Mouse (Mus musculus): ENCODE data around the gene Micall1. TPM values are rescaled to one million over a fixed set of nuclear protein-coding genes. Genes with fewer than 3 reads are reported as not detected.

Micall1 gene
- polyA plus RNA-seq, 1 experiment from 2014 or later, result 9.5 TPM

GRCm38 (mm10) chr15:79074446-79074845 lies 34.3 kb upstream of the Micall1 start:
- Histone ChIP-seq H3K9ac (peak overlapping the region; percentile 82; the same call in 1 of the 2 replicates), H3K27ac (peak overlapping the region; percentile 85), H3K36me3 (replicated peaks) (peaks cover 31% of the 10 kb centered on the region), H3K9me3 (no peaks in the 10 kb centered on the region), H3K27me3 (peaks cover 4% of the 10 kb centered on the region; the same call in 1 of the 2 replicates), H3K4me2 (peak overlapping the region; percentile 90), H3K4me3 (replicated peaks) (peak overlapping the region; percentile 90), H3K4me1 (peaks cover 16% of the 10 kb centered on the region)
- WGBS, result 37% methylated on average over 10 of the region's 10 CpGs
- no peak for ATAC-seq (ENCODE audit: low FRiP score)

DNA sequence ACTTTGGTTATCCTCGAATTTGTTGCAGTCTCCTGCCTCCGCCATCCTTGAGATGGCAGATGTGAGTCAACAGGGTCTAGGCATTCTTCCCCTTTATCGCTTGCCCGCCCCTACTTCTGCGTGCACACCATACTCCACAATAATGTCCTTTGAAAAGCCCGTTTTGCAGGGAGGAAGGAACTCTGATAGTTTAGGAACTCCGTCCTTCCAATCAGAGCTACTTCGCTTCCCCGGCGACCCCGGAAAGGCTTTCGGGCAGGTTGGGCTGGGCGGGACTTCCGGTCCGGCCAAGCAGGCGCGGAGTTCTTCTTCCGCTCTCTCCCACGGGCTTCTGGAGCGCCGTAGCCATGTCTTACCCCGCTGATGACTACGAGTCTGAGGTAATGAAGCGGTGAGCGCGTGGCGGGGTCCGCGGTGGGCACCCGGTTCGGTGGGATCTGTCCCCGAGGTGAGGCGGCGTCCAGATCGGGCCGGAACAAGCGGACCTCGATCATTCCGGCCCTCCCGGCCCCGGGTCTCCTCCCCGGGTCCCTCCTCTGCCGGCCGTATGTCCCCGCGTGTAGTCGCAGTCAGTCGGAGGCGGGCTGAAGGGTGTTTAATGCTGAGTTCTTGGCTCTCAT lies 33.7 kb upstream of the Micall1 start, which contains the start of gene Eif3l:
TSS of gene Eif3l (plus strand) at position 267 of the 620 bp plus-strand sequence.
- H3K4me1 ChIP-seq, result peaks cover 16% of the 10 kb centered on the region
- peak; percentile 83 for ATAC-seq (ENCODE audit: low FRiP score)
- H3K4me3 ChIP-seq (replicated peaks), result peak within 1 kb of the TSS; percentile 90
- H3K9me3 ChIP-seq, result no peaks in the 10 kb centered on the region
- H3K27ac ChIP-seq, result peak within 1 kb of the TSS; percentile 85
- H3K27me3 ChIP-seq, result no peaks in the 10 kb centered on the region
- peak within 1 kb of the TSS; percentile 90 for H3K4me2 ChIP-seq
- H3K9ac ChIP-seq, result peak within 1 kb of the TSS; percentile 82
- whole genome bisulfite sequencing, result under 1% methylated on average over 49 of the region's 49 CpGs
- peaks cover 36% of the 10 kb centered on the region for H3K36me3 ChIP-seq (replicated peaks)

GRCm38 (mm10) chr15:79075658-79076365 lies 32.9 kb upstream of the Micall1 start:
- H3K27ac ChIP-seq, result no peak overlapping the region; the same call in 1 of the 2 replicates
- WGBS, result 41% methylated on average over 15 of the region's 15 CpGs

GRCm38 (mm10) chr15:79079567-79079966 lies 29.1 kb upstream of the Micall1 start:
- Histone ChIP-seq H3K27ac (no peak overlapping the region), H3K4me3 (replicated peaks) (no peak overlapping the region), H3K4me2 (no peak overlapping the region), H3K9me3 (no peaks in the 10 kb centered on the region), H3K27me3 (no peaks in the 10 kb centered on the region), H3K4me1 (peaks cover 13% of the 10 kb centered on the region), H3K36me3 (replicated peaks) (peaks cover 80% of the 10 kb centered on the region), H3K9ac (no peak overlapping the region)
- 99% methylated on average over 7 of the region's 7 CpGs for WGBS
- ATAC-seq (ENCODE audit: low FRiP score), result no peak

More at GRCm38 (mm10) chr15:79075658-79076365, 32.9 kb upstream of the Micall1 start:
- H3K36me3 ChIP-seq (replicated peaks), result peaks cover 42% of the 10 kb centered on the region
- peak overlapping the region; percentile 90 for H3K4me3 ChIP-seq (replicated peaks)
- peak overlapping the region; percentile 90 for H3K4me2 ChIP-seq
- no peaks in the 10 kb centered on the region for H3K27me3 ChIP-seq
- peak overlapping the region; percentile 82 for H3K9ac ChIP-seq
- peaks cover 16% of the 10 kb centered on the region for H3K4me1 ChIP-seq
- no peaks in the 10 kb centered on the region for H3K9me3 ChIP-seq
- ATAC-seq (ENCODE audit: low FRiP score), result no peak

- Histone ChIP-seq H3K27me3 (no peaks in the 10 kb centered on the region), H3K9ac (no peak overlapping the region), H3K27ac (no peak overlapping the region), H3K4me3 (replicated peaks) (no peak overlapping the region), H3K9me3 (no peaks in the 10 kb centered on the region), H3K36me3 (replicated peaks) (peaks cover 83% of the 10 kb centered on the region), H3K4me1 (no peaks in the 10 kb centered on the region), H3K4me2 (no peak overlapping the region)
- 95% methylated on average over 6 of the region's 6 CpGs for WGBS
- ATAC-seq (ENCODE audit: low FRiP score), result no peak
These were observed 16.4 kb upstream of the Micall1 start for GRCm38 (mm10) chr15:79092284-79092683.

DNA sequence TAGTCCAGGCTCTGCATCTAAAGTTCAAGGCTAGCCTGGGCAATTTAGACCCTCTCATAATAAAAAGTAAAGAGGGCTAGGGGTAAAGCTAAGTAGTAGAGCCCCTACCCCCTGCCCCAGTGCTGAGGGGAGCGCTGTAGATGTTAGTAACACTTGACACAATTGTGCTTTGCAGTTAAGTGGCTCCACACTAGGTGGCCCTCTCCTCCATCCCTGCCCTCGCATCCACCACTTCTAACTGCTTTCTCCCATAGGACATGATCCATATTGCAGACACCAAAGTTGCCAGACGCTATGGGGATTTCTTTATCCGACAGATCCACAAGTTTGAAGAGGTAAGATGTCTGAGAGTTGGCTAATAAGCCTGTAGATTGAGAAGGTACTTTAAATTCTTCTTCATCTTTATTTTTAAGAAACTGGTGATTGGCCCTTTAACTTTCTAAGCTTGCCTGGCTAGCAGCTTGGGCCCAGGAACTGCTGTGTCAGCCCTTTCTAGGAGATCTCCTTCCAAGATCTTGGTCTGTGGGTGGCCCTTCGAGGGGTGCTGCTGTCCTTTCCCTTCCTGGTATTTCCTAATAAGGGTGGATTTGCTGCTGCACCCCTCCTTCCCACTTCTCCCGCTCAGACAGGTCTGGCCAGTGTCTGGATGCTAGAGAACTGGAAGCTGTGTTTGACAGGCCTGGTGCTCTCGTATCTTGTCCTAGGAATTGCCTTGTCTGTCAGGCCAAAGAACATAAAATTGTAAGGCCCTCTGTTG lies 15.4 kb upstream of the Micall1 start:
- WGBS, result 82% methylated on average over 7 of the region's 7 CpGs

GRCm38 (mm10) chr15:79095483-79095882 lies 13.2 kb upstream of the Micall1 start:
- Histone ChIP-seq H3K36me3 (replicated peaks) (peaks cover 55% of the 10 kb centered on the region), H3K4me3 (replicated peaks) (no peak overlapping the region)

More for the DNA sequence above, 15.4 kb upstream of the Micall1 start:
- H3K9ac ChIP-seq, result no peak overlapping the region
- H3K27me3 ChIP-seq, result no peaks in the 10 kb centered on the region
- ATAC-seq (ENCODE audit: low FRiP score), result no peak
- H3K36me3 ChIP-seq (replicated peaks), result peaks cover 76% of the 10 kb centered on the region
- H3K27ac ChIP-seq, result no peak overlapping the region
- H3K4me2 ChIP-seq, result no peak overlapping the region
- no peak overlapping the region for H3K4me3 ChIP-seq (replicated peaks)
- no peaks in the 10 kb centered on the region for H3K4me1 ChIP-seq
- no peaks in the 10 kb centered on the region for H3K9me3 ChIP-seq

GRCm38 (mm10) chr15:79096556-79096955 lies 12.1 kb upstream of the Micall1 start:
- Histone ChIP-seq H3K4me3 (replicated peaks) (no peak overlapping the region), H3K27ac (no peak overlapping the region), H3K9ac (no peak overlapping the region), H3K36me3 (replicated peaks) (peaks cover 45% of the 10 kb centered on the region), H3K9me3 (no peaks in the 10 kb centered on the region), H3K4me2 (no peak overlapping the region), H3K4me1 (no peaks in the 10 kb centered on the region), H3K27me3 (no peaks in the 10 kb centered on the region; the same call in 1 of the 2 replicates)
- ATAC-seq (ENCODE audit: low FRiP score), result no peak
- 77% methylated on average over 3 of the region's 3 CpGs for WGBS

More at GRCm38 (mm10) chr15:79095483-79095882, 13.2 kb upstream of the Micall1 start:
- no peak overlapping the region for H3K9ac ChIP-seq
- H3K4me2 ChIP-seq, result no peak overlapping the region
- H3K9me3 ChIP-seq, result no peaks in the 10 kb centered on the region
- 87% methylated on average over 5 of the region's 5 CpGs for WGBS
- no peaks in the 10 kb centered on the region for H3K27me3 ChIP-seq
- no peaks in the 10 kb centered on the region for H3K4me1 ChIP-seq
- ATAC-seq (ENCODE audit: low FRiP score), result no peak
- no peak overlapping the region for H3K27ac ChIP-seq

DNA sequence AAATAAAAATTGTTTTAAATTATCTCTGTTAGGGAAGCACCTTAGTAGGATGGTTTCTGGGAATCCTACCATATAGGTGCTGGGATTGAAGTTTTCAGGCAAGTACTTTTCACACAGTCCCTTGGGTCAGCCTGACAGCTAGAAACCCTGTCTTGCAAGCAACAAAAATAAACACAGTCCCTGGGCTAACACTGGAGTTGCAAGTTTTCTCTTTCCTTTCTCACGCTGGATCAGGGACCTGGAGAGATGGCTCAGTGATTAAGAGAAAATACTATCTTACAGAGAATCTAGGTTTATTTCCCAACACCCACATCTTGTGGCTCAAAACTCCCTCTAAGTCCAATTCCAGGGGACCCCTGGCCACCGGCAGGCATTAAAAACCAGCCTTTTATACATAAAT lies 11.6 kb upstream of the Micall1 start:
- H3K4me3 ChIP-seq (replicated peaks), result no peak overlapping the region
- H3K9me3 ChIP-seq, result no peaks in the 10 kb centered on the region
- no peak overlapping the region for H3K9ac ChIP-seq
- no peak for ATAC-seq (ENCODE audit: low FRiP score)
- H3K36me3 ChIP-seq (replicated peaks), result peaks cover 39% of the 10 kb centered on the region
- no peak overlapping the region for H3K4me2 ChIP-seq
- no peak overlapping the region for H3K27ac ChIP-seq
- 44% methylated on average over 2 of the region's 2 CpGs for WGBS
- no peaks in the 10 kb centered on the region for H3K4me1 ChIP-seq
- no peaks in the 10 kb centered on the region; the same call in 1 of the 2 replicates for H3K27me3 ChIP-seq

GRCm38 (mm10) chr15:79097611-79098025 lies 11.1 kb upstream of the Micall1 start:
- Histone ChIP-seq H3K27ac (no peak overlapping the region), H3K36me3 (replicated peaks) (peaks cover 34% of the 10 kb centered on the region), H3K4me2 (no peak overlapping the region), H3K27me3 (no peaks in the 10 kb centered on the region; the same call in 1 of the 2 replicates), H3K4me3 (replicated peaks) (no peak overlapping the region), H3K4me1 (no peaks in the 10 kb centered on the region), H3K9me3 (no peaks in the 10 kb centered on the region), H3K9ac (no peak overlapping the region)
- no peak for ATAC-seq (ENCODE audit: low FRiP score)
- WGBS, result 76% methylated on average over 6 of the region's 6 CpGs

GRCm38 (mm10) chr15:79098220-79098619 lies 10.5 kb upstream of the Micall1 start:
- H3K4me2 ChIP-seq, result no peak overlapping the region
- H3K36me3 ChIP-seq (replicated peaks), result peaks cover 29% of the 10 kb centered on the region
- 0 out of 2 replicates have a peak overlapping the region, but pooled peaks have one; percentile 9 for H3K27ac ChIP-seq
- no peaks in the 10 kb centered on the region for H3K4me1 ChIP-seq
- H3K9me3 ChIP-seq, result no peaks in the 10 kb centered on the region
- WGBS, result 67% methylated on average over 5 of the region's 5 CpGs
- H3K27me3 ChIP-seq, result no peaks in the 10 kb centered on the region; the same call in 1 of the 2 replicates
- ATAC-seq (ENCODE audit: low FRiP score), result no peak
- H3K9ac ChIP-seq, result no peak overlapping the region
- no peak overlapping the region for H3K4me3 ChIP-seq (replicated peaks)

DNA sequence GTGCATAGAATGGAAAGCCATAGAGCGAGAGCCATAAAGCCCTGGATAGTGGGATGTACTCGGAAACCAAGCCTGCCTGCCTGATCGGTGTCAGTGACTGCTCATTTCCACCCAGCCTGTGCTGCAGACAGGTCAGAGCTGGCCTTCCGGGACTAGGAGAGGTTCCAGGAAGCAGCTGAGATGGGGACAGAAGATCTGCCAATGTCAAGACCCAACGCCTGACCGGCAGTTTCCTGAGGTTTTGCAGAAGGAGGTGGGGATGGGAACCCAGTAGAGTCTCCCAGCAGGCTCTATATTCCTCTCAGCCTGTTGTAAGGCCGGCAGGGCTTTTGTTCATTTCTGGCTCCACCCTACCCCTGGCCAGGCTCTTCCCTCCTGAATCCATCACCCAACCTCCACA lies 9.8 kb upstream of the Micall1 start:
- H3K9ac ChIP-seq, result no peak overlapping the region
- WGBS, result 55% methylated on average over 7 of the region's 7 CpGs
- no peak for ATAC-seq (ENCODE audit: low FRiP score)
- no peaks in the 10 kb centered on the region; the same call in 1 of the 2 replicates for H3K27me3 ChIP-seq
- no peak overlapping the region for H3K4me2 ChIP-seq
- peaks cover 23% of the 10 kb centered on the region for H3K36me3 ChIP-seq (replicated peaks)
- no peaks in the 10 kb centered on the region for H3K4me1 ChIP-seq
- no peak overlapping the region for H3K27ac ChIP-seq
- no peak overlapping the region for H3K4me3 ChIP-seq (replicated peaks)
- no peaks in the 10 kb centered on the region for H3K9me3 ChIP-seq
